Mouse (Mus musculus) thymus, postnatal 0 days (tissue): ENCODE data around the gene Ube3c. TPM values are rescaled to one million over a fixed set of nuclear protein-coding genes. Genes with fewer than 3 reads are reported as not detected.

Experiments used
- DNase-seq: peaks from one replicate; pipeline ENCODE4 v3.0.0-alpha.2; 2015; ENCODE audit warnings: low spot score
- polyA plus RNA-seq: library from polyadenylated mRNA; unstranded; fragments of >200 nt; fragmentation: Nextera tagmentation; extraction: Ambion mirVana; gene quantifications from 2 replicates; pipeline ENCODE4 v1.2.1, GENCODE M21; 2015

The Ube3c gene
- polyA plus RNA-seq, 1 experiment from 2014 or later, result 20.5 TPM

GRCm38 (mm10) chr5:29672551-29672950 is 103.5 kb downstream of the Ube3c start:
- DNase-seq, result no peak

DNA sequence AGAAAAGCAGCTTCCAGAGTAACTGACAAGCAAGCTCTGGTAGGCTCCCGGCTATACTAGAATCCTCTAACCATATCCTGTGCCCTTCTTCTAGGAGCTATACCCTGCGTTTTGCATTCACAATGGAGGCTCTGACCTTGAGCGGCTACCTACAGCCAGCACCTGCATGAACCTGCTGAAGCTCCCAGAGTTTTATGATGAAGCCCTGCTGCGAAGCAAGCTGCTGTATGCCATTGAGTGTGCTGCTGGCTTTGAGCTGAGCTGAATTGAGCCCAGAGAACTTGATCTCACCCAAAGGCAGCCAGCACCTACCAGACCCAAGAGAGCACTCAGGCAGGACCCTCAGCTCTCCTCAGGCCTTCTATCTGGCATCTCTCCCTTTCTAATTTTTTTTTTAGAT is 105.3 kb downstream of the Ube3c start:
- no peak for DNase-seq

DNA sequence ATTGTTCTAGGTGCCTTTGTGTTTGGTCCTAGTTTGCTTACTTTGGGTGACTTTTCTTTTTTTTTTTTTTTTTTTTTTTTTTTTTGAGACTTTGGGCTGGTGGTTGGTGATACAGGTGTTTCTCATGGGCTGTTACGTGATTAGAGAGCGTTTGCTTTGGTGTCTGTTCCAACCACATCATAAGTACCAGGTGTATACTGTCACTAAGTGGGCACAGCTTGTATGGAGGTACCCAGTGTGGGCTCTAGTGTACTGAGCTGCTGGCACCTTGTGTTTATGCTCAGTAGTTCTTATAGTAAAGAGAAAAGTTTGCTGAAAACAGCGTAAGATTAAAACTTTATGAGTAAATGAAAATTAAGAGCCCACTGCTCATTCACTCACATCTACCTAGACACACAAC is 107.4 kb downstream of the Ube3c start:
- DNase-seq, result peak; percentile 72

DNA sequence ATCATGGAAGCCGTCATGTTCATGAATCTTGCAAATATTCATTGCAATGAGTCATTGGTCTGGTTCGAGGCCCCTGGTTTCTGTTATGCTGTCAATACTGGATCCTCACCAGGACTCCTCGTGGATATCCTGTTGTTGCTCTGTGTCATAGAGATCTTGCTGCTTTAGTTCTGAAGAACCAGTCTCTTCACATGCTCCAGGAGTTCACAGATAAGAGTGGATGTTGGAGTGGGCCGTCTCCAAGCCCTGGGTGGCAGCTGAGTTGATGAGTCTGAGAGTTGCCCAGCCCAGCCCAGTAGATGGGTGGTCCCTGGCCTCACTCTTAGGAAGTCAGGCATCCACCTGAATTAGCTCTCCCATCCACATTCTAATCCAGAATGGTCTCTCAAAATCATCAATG is 116.0 kb downstream of the Ube3c start:
- no peak for DNase-seq

DNA sequence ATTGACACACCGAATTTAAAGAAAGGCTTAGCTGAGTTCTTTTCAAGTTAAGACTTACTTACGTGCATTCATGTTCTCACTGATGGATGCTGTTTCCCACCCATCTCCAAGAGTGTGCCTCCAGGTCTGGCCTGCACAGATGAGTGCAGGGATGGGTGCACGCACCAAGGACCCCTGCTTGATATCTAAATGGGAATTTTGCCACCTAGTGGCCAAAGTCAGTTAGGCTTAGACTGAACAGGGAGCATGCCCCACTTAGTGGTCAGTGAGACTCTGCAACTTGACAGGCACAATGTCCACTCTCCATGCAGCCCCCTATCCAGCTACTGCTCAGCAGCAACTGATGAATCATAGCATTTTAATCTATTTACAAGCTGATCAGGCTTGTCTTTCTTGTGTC is 118.6 kb downstream of the Ube3c start:
- DNase-seq, result peak; percentile 56

DNA sequence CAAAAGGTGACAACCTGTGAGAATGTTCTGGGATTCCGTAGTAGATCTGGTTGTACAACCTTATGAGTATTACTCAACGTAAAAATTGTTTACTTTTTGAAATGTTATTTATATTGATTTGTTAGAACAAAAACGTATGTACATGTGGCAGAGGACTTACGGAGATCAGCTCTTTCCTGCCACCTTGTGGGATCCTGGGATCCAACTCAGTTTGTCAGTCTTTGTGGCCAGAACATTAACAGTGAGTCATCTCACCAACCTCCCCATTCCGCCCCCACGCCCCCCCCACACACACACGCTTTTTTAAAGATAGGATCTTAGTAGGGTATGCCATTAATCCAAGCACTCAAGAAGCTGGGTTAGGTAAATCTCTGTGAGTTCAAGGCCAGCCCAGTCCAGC is 119.3 kb downstream of the Ube3c start:
- DNase-seq, result no peak

GRCm38 (mm10) chr5:29698493-29698892 is 129.5 kb downstream of the Ube3c start:
- DNase-seq, result no peak

GRCm38 (mm10) chr5:29699520-29700202 is 130.6 kb downstream of the Ube3c start:
- DNase-seq, result no peak

- DNase-seq, result no peak
These were observed 138.2 kb downstream of the Ube3c start for GRCm38 (mm10) chr5:29707241-29707640.

DNA sequence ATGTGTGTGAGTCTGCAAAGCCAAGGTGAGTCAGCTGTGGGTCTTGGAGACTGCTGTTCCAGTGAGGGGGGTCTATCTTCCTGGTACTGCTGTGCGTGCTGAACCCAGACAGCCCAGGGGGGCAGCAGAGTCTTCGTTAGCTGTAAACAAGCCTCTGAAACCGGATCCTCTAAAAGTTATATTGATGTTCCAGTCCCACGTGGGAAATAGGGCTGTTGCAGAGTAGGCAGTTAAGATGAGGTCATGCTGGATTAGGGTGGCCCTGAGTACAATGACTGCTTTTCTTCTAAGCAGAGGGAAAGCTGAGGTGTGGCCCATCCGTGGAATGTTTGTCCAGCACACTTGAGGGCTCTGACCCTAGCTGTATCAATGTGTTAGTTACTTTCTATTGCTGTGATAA is 139.2 kb downstream of the Ube3c start:
- no peak for DNase-seq

DNA sequence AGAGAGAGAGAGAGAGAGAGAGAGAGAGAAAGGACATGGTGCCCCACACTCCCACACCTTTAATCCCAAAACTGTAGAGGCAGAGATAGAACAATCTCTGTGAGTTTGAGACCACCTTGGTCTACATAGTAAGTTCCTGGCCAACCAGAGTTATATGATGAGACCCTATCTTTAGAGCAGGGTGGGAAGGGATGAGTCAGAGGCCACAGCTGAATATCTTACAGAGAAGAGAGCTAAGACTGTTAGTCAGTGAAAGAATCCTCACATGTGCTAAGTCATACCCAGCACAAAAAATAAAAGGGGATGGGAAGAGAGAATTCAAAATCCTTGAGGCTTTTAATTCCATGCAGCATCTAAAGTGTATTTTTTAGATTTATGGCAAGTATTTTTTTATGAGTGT is 142.6 kb downstream of the Ube3c start:
- no peak for DNase-seq

DNA sequence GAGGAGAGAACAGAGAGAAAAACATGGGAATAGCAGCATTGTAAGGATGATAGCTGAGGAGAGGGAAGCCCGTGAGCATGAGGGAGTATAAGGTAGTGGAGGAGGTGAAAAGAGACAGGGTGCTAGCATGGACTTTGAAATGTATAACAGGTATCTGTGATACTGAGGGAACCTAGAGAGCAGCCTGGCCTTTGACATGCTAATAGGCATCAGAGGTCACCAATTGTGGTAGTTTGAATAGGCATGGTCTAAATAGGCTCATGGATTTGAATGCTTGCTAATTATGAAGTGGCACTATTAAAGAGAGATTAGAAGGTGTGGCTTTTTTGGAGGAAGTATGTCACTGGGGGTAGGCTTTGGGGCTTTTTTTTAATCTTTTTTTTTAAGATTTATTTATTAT is 143.9 kb downstream of the Ube3c start:
- no peak for DNase-seq

DNA sequence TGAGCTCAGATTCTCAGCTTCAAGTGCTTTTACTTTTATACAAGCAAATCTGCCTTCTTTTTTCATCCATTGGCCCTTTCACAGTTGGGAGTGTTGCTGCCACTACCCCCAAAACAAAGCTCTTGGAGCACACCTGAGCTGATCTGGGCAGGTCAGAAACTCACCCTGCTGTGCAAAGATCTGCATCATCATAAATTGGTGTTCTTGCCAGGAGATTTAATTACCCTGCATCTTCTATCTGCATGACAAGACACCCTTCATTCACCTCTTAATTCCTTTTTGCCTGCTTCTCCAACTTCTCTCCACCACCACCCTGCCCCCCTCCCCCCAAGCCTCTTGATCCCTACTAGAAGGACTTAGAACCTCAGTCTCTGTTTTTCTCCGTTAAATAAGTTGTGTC is 152.1 kb downstream of the Ube3c start:
- DNase-seq, result no peak

GRCm38 (mm10) chr5:29725369-29725768 is 156.3 kb downstream of the Ube3c start:
- DNase-seq, result no peak

Other genes starting within 250 kb of the Ube3c start
- 5.2 and 6.0 TPM in 2 replicates for gene Lmbr1, start 190.9 kb upstream of the Ube3c start, polyA plus RNA-seq
- gene Nom1, start 134.6 kb upstream of the Ube3c start, polyA plus RNA-seq, result 25.3 and 27.0 TPM in 2 replicates
- gene Mnx1, start 90.8 kb upstream of the Ube3c start, polyA plus RNA-seq, result not detected in 2 replicates
- gene Dnajb6, start 166.4 kb downstream of the Ube3c start, polyA plus RNA-seq, result 179 and 189 TPM in 2 replicates
- gene Gm5129, start 166.7 kb downstream of the Ube3c start, polyA plus RNA-seq, result not detected in 2 replicates